ENCODE assay signal across 28 mouse cellular contexts in the genomic region with DNA sequence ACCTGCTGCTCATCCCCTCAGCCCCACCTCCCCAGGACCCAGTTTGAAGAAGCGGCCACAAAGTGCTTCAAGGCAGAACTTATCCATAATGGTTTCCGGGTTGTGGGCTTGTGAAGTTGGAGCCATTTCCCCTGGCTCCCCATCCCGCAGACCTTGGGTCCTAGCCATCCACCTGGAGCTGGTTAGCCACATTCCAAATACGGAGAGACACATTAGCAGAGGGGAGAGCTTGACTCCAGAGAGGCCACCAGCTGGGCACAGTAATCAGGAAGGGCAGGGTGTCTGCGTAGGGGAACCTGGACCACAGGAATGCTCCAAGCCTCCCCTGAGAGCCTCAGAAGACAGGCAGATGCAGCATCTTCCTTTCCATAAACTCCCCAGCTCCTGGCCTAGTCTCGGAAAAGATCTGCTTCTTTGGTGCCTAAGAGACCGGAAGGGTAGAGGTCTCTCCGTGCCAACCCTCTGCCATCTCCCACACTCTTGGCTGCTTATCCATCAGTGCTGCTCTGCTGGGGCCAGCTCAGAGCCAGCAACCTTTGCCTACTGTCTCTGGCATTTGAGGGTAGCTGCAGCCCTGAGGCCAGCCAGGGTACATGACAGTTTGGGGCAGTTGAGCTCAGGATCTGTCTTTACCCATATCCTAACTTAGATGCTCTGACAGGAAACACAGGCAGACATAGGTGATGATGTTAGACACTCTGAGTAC. TPM values are rescaled to one million over a fixed set of nuclear protein-coding genes. Genes with fewer than 3 reads are reported as not detected.
DNase-seq lines count a peak whose midpoint lies in the region; ATAC-seq and TF ChIP-seq lines count a peak whose summit lies in the region.
"Had no signal": no experiment of that assay in that cellular context is flagged by ENCODE, and none has a peak within 500 bp of the region (broad histone marks: within the 10 kb centered on the region; RNA-seq: fewer than 3 reads in every experiment).

No protein-coding gene starts in this region.

- H3K4me1 ChIP-seq in embryonic facial prominence, embryonic 11.5 days (ENCODE audit: control insufficient read depth, insufficient read depth, low read length) = no peaks in the 10 kb centered on the region
- H3K4me1 ChIP-seq in limb, embryonic 15.5 days = peaks cover 21% of the 10 kb centered on the region
- peaks cover 3% of the 10 kb centered on the region; the same call in 1 of the 2 replicates for H3K4me1 ChIP-seq in hindbrain, postnatal 0 days (ENCODE audit: insufficient read depth, low read length)
- H3K4me1 ChIP-seq: heart, embryonic 13.5 days; midbrain, embryonic 12.5 days had no signal

- no peaks in the 10 kb centered on the region for H3K27me3 ChIP-seq in embryonic facial prominence, embryonic 11.5 days (ENCODE audit: control insufficient read depth, insufficient read depth, low read length)
- H3K27me3 ChIP-seq in limb, embryonic 15.5 days = no peaks in the 10 kb centered on the region
- H3K27me3 ChIP-seq in hindbrain, postnatal 0 days (ENCODE audit: insufficient read depth, low read length) = no peaks in the 10 kb centered on the region
- H3K27me3 ChIP-seq: embryonic facial prominence, embryonic 12.5 days had no signal

- WGBS in embryonic facial prominence, embryonic 11.5 days = 61% methylated on average over 8 of the region's 8 CpGs
- WGBS in limb, embryonic 15.5 days = 42% methylated on average over 8 of the region's 8 CpGs
- 65% methylated on average over 8 of the region's 8 CpGs for WGBS in hindbrain, postnatal 0 days

- no peak for TF ChIP-seq CTCF in gastrocnemius, adult 2 months (IDR thresholded peaks at IDR 0.05)
- no peak for TF ChIP-seq CTCF in hindbrain, postnatal 0 days (IDR thresholded peaks at IDR 0.05; ENCODE audit: low read depth)

- no peaks in the 10 kb centered on the region for H3K9me3 ChIP-seq in embryonic facial prominence, embryonic 11.5 days (replicated peaks; ENCODE audit: control insufficient read depth, low read length)
- no peaks in the 10 kb centered on the region for H3K9me3 ChIP-seq in limb, embryonic 15.5 days
- 0 out of 2 replicates have a peak, but pooled peaks cover 3% of the 10 kb centered on the region for H3K9me3 ChIP-seq in hindbrain, postnatal 0 days (ENCODE audit: low read length)
- H3K9me3 ChIP-seq: embryonic facial prominence, embryonic 12.5 days; heart, embryonic 13.5 days; midbrain, embryonic 12.5 days had no signal

- H3K4me3 ChIP-seq in gastrocnemius, adult 2 months = no peak overlapping the region
- H3K4me3 ChIP-seq in embryonic facial prominence, embryonic 11.5 days (ENCODE audit: low read depth, low read length) = no peak overlapping the region
- no peak overlapping the region for H3K4me3 ChIP-seq in limb, embryonic 15.5 days
- no peak overlapping the region for H3K4me3 ChIP-seq in hindbrain, postnatal 0 days (ENCODE audit: low read length)
- H3K4me3 ChIP-seq: embryonic facial prominence, embryonic 12.5 days; heart, embryonic 13.5 days; layer of hippocampus, adult 2 months; midbrain, embryonic 12.5 days had no signal

- peak; percentile 36 for DNase-seq in gastrocnemius, adult 2 months
- DNase-seq in gastrocnemius, postnatal 10 days = no peak
- peak; percentile 52 for DNase-seq in embryonic facial prominence, embryonic 11.5 days (ENCODE audit: low spot score)
- peak; percentile 29 for DNase-seq in forelimb bud, embryonic 11.5 days (ENCODE audit: low read depth, low spot score)
- no peak for DNase-seq in heart, adult 9 months (ENCODE audit: low spot score in 2 of 2)
- DNase-seq in hindbrain, postnatal 0 days (ENCODE audit: low spot score) = no peak
- DNase-seq: adrenal gland, postnatal 10 days; cerebellum, adult 9-10 months; forebrain, postnatal 0 days; heart, adult 18-20 months; heart, postnatal 14 days; kidney, postnatal 25 days; lung, embryonic 14.5 days had no signal

- ATAC-seq in embryonic facial prominence, embryonic 11.5 days (replicated peaks; ENCODE audit: insufficient number of reproducible peaks, low FRiP score, low TSS enrichment, low read depth) = no peak
- ATAC-seq in limb, embryonic 15.5 days (ENCODE audit: insufficient number of reproducible peaks, low FRiP score, low TSS enrichment, low read depth) = no peak
- ATAC-seq in hindbrain, postnatal 0 days = no peak
- ATAC-seq: forebrain, postnatal 0 days; intestine, postnatal 0 days had no signal

- no peak overlapping the region for H3K4me2 ChIP-seq in embryonic facial prominence, embryonic 11.5 days (ENCODE audit: low read depth, low read length)
- no peak overlapping the region for H3K4me2 ChIP-seq in limb, embryonic 15.5 days
- H3K4me2 ChIP-seq in hindbrain, postnatal 0 days (ENCODE audit: low read depth, low read length) = no peak overlapping the region
- H3K4me2 ChIP-seq: embryonic facial prominence, embryonic 12.5 days; heart, embryonic 13.5 days; lung, embryonic 14.5 days; midbrain, embryonic 12.5 days had no signal

- no peaks in the 10 kb centered on the region for H3K36me3 ChIP-seq in embryonic facial prominence, embryonic 11.5 days (replicated peaks; ENCODE audit: control insufficient read depth, insufficient read depth, low read depth, low read length)
- no peaks in the 10 kb centered on the region for H3K36me3 ChIP-seq in limb, embryonic 15.5 days
- no peaks in the 10 kb centered on the region for H3K36me3 ChIP-seq in hindbrain, postnatal 0 days (ENCODE audit: insufficient read depth, low read length)
- H3K36me3 ChIP-seq: embryonic facial prominence, embryonic 12.5 days; heart, embryonic 13.5 days; midbrain, embryonic 12.5 days had no signal

- intact Hi-C loops in gastrocnemius, adult 2 months (cut with DNase I) = no loop called here

- H3K27ac ChIP-seq in gastrocnemius, adult 2 months = no peak overlapping the region
- H3K27ac ChIP-seq in embryonic facial prominence, embryonic 11.5 days (replicated peaks; ENCODE audit: low read depth, low read length) = no peak overlapping the region
- peak overlapping the region; percentile 38; the same call in 1 of the 2 replicates for H3K27ac ChIP-seq in limb, embryonic 15.5 days
- H3K27ac ChIP-seq in hindbrain, postnatal 0 days = no peak overlapping the region
- H3K27ac ChIP-seq: embryonic facial prominence, embryonic 12.5 days; heart, embryonic 13.5 days; layer of hippocampus, adult 2 months; liver, embryonic 14.5 days; midbrain, embryonic 12.5 days; stomach, postnatal 0 days had no signal

- H3K9ac ChIP-seq in embryonic facial prominence, embryonic 11.5 days (replicated peaks; ENCODE audit: low read length) = no peak overlapping the region
- no peak overlapping the region for H3K9ac ChIP-seq in limb, embryonic 15.5 days
- H3K9ac ChIP-seq in hindbrain, postnatal 0 days (replicated peaks; ENCODE audit: low read length) = no peak overlapping the region
- H3K9ac ChIP-seq: embryonic facial prominence, embryonic 12.5 days; forebrain, postnatal 0 days; heart, embryonic 13.5 days; liver, embryonic 14.5 days; lung, embryonic 14.5 days; midbrain, embryonic 12.5 days had no signal

RNA-seq across cellular contexts. Expression of a gene that starts 22.9 kb away (rescaled TPM):
- total RNA-seq in gastrocnemius, adult 2 months (2021) = not detected
- not detected for total RNA-seq in gastrocnemius, postnatal 10 days (2021)
- polyA plus RNA-seq in embryonic facial prominence, embryonic 11.5 days (2014; fragmentation: Nextera tagmentation; extraction: Ambion mirVana) = not detected in 2 replicates
- 0.10 and 0.19 TPM in 2 replicates for polyA plus RNA-seq in limb, embryonic 15.5 days (2015; fragmentation: Nextera tagmentation; extraction: Ambion mirVana)
- total RNA-seq in hindbrain, postnatal 0 days (2014; rRNA removed) = not detected in 2 replicates
- not detected in 2 replicates for polyA plus RNA-seq in hindbrain, postnatal 0 days (2015; fragmentation: Nextera tagmentation; extraction: Ambion mirVana)
- total RNA-seq: adrenal gland, postnatal 10 days; forebrain, postnatal 0 days; gastrocnemius, adult 18-20 months; heart, adult 18-20 months; heart, postnatal 14 days; layer of hippocampus, adult 2 months; left cerebral cortex, postnatal 25 days; megakaryocyte, adult 5-6 weeks; neutrophil, adult 5-6 weeks had no signal
- polyA plus RNA-seq: embryonic facial prominence, embryonic 12.5 days; forebrain, postnatal 0 days; heart, embryonic 13.5 days; hindbrain, embryonic 11.5 days; intestine, postnatal 0 days; kidney, embryonic 14.5 days; liver, embryonic 14.5 days; lung, embryonic 14.5 days; midbrain, embryonic 12.5 days; stomach, postnatal 0 days; thymus, postnatal 0 days had no signal

RNA-seq across cellular contexts. Expression of a gene that starts 34.6 kb away (rescaled TPM):
- not detected for total RNA-seq in gastrocnemius, adult 2 months (2021)
- total RNA-seq in gastrocnemius, postnatal 10 days (2021) = under 1 TPM in 1 of 2 experiments, not detected in 1; 0.12 TPM
- 0.08 TPM in 1 of 2 replicates, not detected in the other for polyA plus RNA-seq in embryonic facial prominence, embryonic 11.5 days (2014; fragmentation: Nextera tagmentation; extraction: Ambion mirVana)
- 2.1 and 2.4 TPM in 2 replicates for polyA plus RNA-seq in limb, embryonic 15.5 days (2015; fragmentation: Nextera tagmentation; extraction: Ambion mirVana)
- total RNA-seq in hindbrain, postnatal 0 days (2014; rRNA removed) = 0.07 TPM in 1 of 2 replicates, not detected in the other
- 0.05 TPM in 1 of 2 replicates, not detected in the other for polyA plus RNA-seq in hindbrain, postnatal 0 days (2015; fragmentation: Nextera tagmentation; extraction: Ambion mirVana)
- total RNA-seq: forebrain, postnatal 0 days; gastrocnemius, adult 18-20 months; layer of hippocampus, adult 2 months; megakaryocyte, adult 5-6 weeks had no signal
- polyA plus RNA-seq: midbrain, embryonic 12.5 days had no signal

Comparison
In these comparisons a context has a peak if more than half of its experiments do, and no peak if none do; other contexts are left out.
1. DNase-seq: peak in gastrocnemius, adult 2 months (single experiment), embryonic facial prominence, embryonic 11.5 days (single experiment) and forelimb bud, embryonic 11.5 days (single experiment); none in gastrocnemius, postnatal 10 days (single experiment), heart, adult 9 months (0 of 2) and hindbrain, postnatal 0 days (single experiment).